Mouse (Mus musculus): ENCODE measurements around the gene Kcnk18.
A peak's percentile ranks its signal among the peaks of the same experiment; 100 is the strongest.

The Kcnk18 gene

GRCm38 (mm10) chr19:59188981-59189380 is 30.0 kb upstream of the Kcnk18 start:
- Histone ChIP-seq H3K9me3 (ENCODE audit: low read length) (no peaks in the 10 kb centered on the region), H3K4me3 (replicated peaks; ENCODE audit: low read length) (no peak overlapping the region), H3K4me1 (replicated peaks; ENCODE audit: low read depth, low read length) (peaks cover 25% of the 10 kb centered on the region), H3K27me3 (ENCODE audit: insufficient read depth, low read length) (peaks cover 75% of the 10 kb centered on the region), H3K36me3 (ENCODE audit: insufficient read depth, low read length) (no peaks in the 10 kb centered on the region)
- TF ChIP-seq POU5F1 (IDR thresholded peaks at IDR 0.05; ENCODE audit: borderline replicate concordance, low read length) (no peak), CTCF (conservative IDR thresholded peaks at IDR 0.05; ENCODE audit: low read length) (no peak), NANOG (IDR thresholded peaks at IDR 0.05; ENCODE audit: borderline replicate concordance, low read length) (no peak)

- H3K4me3 ChIP-seq (replicated peaks; ENCODE audit: low read length), result no peak overlapping the region
- H3K9me3 ChIP-seq (ENCODE audit: low read length), result no peaks in the 10 kb centered on the region
- H3K27me3 ChIP-seq (ENCODE audit: insufficient read depth, low read length), result peaks cover 80% of the 10 kb centered on the region
- H3K36me3 ChIP-seq (ENCODE audit: insufficient read depth, low read length), result no peaks in the 10 kb centered on the region
- peaks cover 31% of the 10 kb centered on the region for H3K4me1 ChIP-seq (replicated peaks; ENCODE audit: low read depth, low read length)
- TF ChIP-seq CTCF (conservative IDR thresholded peaks at IDR 0.05; ENCODE audit: low read length), result no peak
- peak; percentile 35; the same call in 1 of the 2 replicates for TF ChIP-seq NANOG (IDR thresholded peaks at IDR 0.05; ENCODE audit: borderline replicate concordance, low read length)
Observed at GRCm38 (mm10) chr19:59190431-59191122, 28.4 kb upstream of the Kcnk18 start.

- H3K4me3 ChIP-seq (replicated peaks; ENCODE audit: low read length), result no peak overlapping the region
- no peaks in the 10 kb centered on the region for H3K36me3 ChIP-seq (ENCODE audit: insufficient read depth, low read length)
- no peaks in the 10 kb centered on the region for H3K9me3 ChIP-seq (ENCODE audit: low read length)
- peaks cover 34% of the 10 kb centered on the region for H3K4me1 ChIP-seq (replicated peaks; ENCODE audit: low read depth, low read length)
- TF ChIP-seq POU5F1 (IDR thresholded peaks at IDR 0.05; ENCODE audit: borderline replicate concordance, low read length) (no peak), CTCF (conservative IDR thresholded peaks at IDR 0.05; ENCODE audit: low read length) (no peak), NANOG (IDR thresholded peaks at IDR 0.05; ENCODE audit: borderline replicate concordance, low read length) (no peak)
- H3K27me3 ChIP-seq (ENCODE audit: insufficient read depth, low read length), result peaks cover 81% of the 10 kb centered on the region
Observed at GRCm38 (mm10) chr19:59191123-59191505, 27.9 kb upstream of the Kcnk18 start.

GRCm38 (mm10) chr19:59192491-59192890 is 26.5 kb upstream of the Kcnk18 start:
- peaks cover 86% of the 10 kb centered on the region for H3K27me3 ChIP-seq (ENCODE audit: insufficient read depth, low read length)
- H3K36me3 ChIP-seq (ENCODE audit: insufficient read depth, low read length), result no peaks in the 10 kb centered on the region
- no peak overlapping the region for H3K4me3 ChIP-seq (replicated peaks; ENCODE audit: low read length)
- no peak for TF ChIP-seq NANOG (IDR thresholded peaks at IDR 0.05; ENCODE audit: borderline replicate concordance, low read length)
- no peak for TF ChIP-seq CTCF (conservative IDR thresholded peaks at IDR 0.05; ENCODE audit: low read length)
- TF ChIP-seq POU5F1 (IDR thresholded peaks at IDR 0.05; ENCODE audit: borderline replicate concordance, low read length), result no peak
- no peaks in the 10 kb centered on the region for H3K9me3 ChIP-seq (ENCODE audit: low read length)
- peaks cover 38% of the 10 kb centered on the region for H3K4me1 ChIP-seq (replicated peaks; ENCODE audit: low read depth, low read length)

DNA sequence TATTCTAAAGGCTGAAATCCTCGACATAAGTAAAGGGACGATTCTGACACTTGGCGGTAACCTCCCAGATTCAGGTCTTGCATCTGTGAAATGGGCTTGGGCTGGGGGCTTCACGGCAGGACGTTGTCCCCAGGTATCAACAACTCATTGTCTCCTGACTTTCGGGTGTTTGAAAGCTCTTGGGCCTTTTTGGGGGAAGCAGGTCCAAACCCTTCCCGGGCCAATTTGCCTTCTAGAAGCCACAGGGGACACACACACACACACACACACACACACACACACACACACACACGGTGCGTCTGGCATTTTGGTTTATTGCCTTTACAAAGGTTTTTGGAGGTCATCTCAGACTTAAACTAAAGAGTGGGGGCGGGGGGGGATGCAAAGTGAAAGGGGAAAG is 25.6 kb upstream of the Kcnk18 start:
- peaks cover 88% of the 10 kb centered on the region for H3K27me3 ChIP-seq (ENCODE audit: insufficient read depth, low read length)
- H3K4me1 ChIP-seq (replicated peaks; ENCODE audit: low read depth, low read length), result peaks cover 38% of the 10 kb centered on the region
- H3K36me3 ChIP-seq (ENCODE audit: insufficient read depth, low read length), result no peaks in the 10 kb centered on the region
- no peaks in the 10 kb centered on the region for H3K9me3 ChIP-seq (ENCODE audit: low read length)
- no peak overlapping the region for H3K4me3 ChIP-seq (replicated peaks; ENCODE audit: low read length)
- no peak for TF ChIP-seq CTCF (conservative IDR thresholded peaks at IDR 0.05; ENCODE audit: low read length)
- TF ChIP-seq POU5F1 (IDR thresholded peaks at IDR 0.05; ENCODE audit: borderline replicate concordance, low read length), result no peak
- no peak for TF ChIP-seq NANOG (IDR thresholded peaks at IDR 0.05; ENCODE audit: borderline replicate concordance, low read length)

- TF ChIP-seq POU5F1 (IDR thresholded peaks at IDR 0.05; ENCODE audit: borderline replicate concordance, low read length) (no peak), NANOG (IDR thresholded peaks at IDR 0.05; ENCODE audit: borderline replicate concordance, low read length) (no peak), CTCF (conservative IDR thresholded peaks at IDR 0.05; ENCODE audit: low read length) (no peak)
- H3K36me3 ChIP-seq (ENCODE audit: insufficient read depth, low read length), result no peaks in the 10 kb centered on the region
- peaks cover 31% of the 10 kb centered on the region for H3K4me1 ChIP-seq (replicated peaks; ENCODE audit: low read depth, low read length)
- peaks cover 3% of the 10 kb centered on the region for H3K9me3 ChIP-seq (ENCODE audit: low read length)
- H3K27me3 ChIP-seq (ENCODE audit: insufficient read depth, low read length), result peaks cover 88% of the 10 kb centered on the region
- peak overlapping the region; percentile 58 for H3K4me3 ChIP-seq (replicated peaks; ENCODE audit: low read length)
Observed at GRCm38 (mm10) chr19:59193986-59194820, 24.8 kb upstream of the Kcnk18 start.

GRCm38 (mm10) chr19:59195181-59195770 is 23.7 kb upstream of the Kcnk18 start:
- H3K36me3 ChIP-seq (ENCODE audit: insufficient read depth, low read length), result no peaks in the 10 kb centered on the region

DNA sequence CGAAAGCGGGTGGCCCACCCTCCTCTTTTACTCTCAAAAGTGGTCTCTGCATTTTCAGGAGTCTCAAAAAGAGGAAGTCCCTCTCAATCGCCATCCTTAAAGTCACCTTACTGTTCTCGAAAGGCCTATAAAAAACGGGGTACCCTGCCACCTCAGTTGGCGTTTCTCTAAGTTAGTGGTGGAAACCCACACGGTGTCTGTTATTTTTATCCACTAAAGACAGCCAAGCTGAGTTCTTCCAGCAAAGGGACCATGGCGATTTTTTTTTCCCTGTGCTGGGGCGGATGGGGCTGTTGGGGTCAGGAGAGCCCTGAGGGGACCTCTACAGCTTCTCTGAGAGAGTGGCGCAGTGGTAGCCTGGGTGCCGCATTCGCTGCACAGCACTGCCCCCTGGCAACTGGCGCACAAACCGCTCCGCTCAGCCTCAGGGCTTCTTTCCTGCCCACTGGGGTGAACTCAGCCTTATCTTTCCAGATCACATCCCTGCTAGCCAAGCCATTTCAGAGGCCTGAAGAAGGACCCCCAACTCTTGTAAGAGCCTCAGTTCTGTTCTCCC is 22.8 kb upstream of the Kcnk18 start:
- H3K9me3 ChIP-seq (ENCODE audit: low read length), result peaks cover 10% of the 10 kb centered on the region
- TF ChIP-seq CTCF (conservative IDR thresholded peaks at IDR 0.05; ENCODE audit: low read length) (peak; percentile 21), POU5F1 (IDR thresholded peaks at IDR 0.05; ENCODE audit: borderline replicate concordance, low read length) (no peak)
- no peak overlapping the region for H3K4me3 ChIP-seq (replicated peaks; ENCODE audit: low read length)
- peaks cover 81% of the 10 kb centered on the region for H3K27me3 ChIP-seq (ENCODE audit: insufficient read depth, low read length)
- peaks cover 19% of the 10 kb centered on the region; the same call in 1 of the 2 replicates for H3K4me1 ChIP-seq (replicated peaks; ENCODE audit: low read depth, low read length)
- no peaks in the 10 kb centered on the region for H3K36me3 ChIP-seq (ENCODE audit: insufficient read depth, low read length)

More at GRCm38 (mm10) chr19:59195181-59195770, 23.7 kb upstream of the Kcnk18 start:
- Histone ChIP-seq H3K4me1 (replicated peaks; ENCODE audit: low read depth, low read length) (peaks cover 26% of the 10 kb centered on the region), H3K9me3 (ENCODE audit: low read length) (peaks cover 10% of the 10 kb centered on the region), H3K4me3 (replicated peaks; ENCODE audit: low read length) (no peak overlapping the region), H3K27me3 (ENCODE audit: insufficient read depth, low read length) (peaks cover 90% of the 10 kb centered on the region)
- TF ChIP-seq NANOG (IDR thresholded peaks at IDR 0.05; ENCODE audit: borderline replicate concordance, low read length) (no peak), CTCF (conservative IDR thresholded peaks at IDR 0.05; ENCODE audit: low read length) (no peak), POU5F1 (IDR thresholded peaks at IDR 0.05; ENCODE audit: borderline replicate concordance, low read length) (no peak)

Data from E14TG2a.4 (cell line).